Mouse (Mus musculus): ENCODE measurements around the gene Gm5773.
A peak's percentile ranks its signal among the peaks of the same experiment; 100 is the strongest.
"Not testable (repeated sequence)": the region's sequence is repeated elsewhere in the genome, so short reads cannot be mapped to it uniquely, and the experiment has no call there.

DNA sequence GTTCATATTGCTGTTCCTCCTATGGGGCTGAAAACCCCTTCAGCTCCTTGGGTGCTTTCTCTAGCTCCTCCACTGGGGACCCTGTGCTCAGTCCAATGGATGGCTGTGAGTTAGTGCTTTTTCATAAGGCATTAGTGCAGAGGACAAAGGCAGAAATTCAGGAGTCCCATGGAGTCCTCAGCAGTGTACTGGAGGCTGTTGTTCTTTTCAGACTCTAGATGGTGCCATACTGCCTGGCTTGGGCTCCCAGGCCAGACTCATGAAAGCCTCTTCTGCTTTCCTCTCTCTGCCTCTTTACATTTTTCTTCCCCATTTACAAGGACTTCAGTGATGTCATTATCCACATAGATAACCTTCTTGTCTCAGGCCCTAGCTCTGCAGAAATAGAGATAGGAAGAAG, 40.5 kb downstream of the Gm5773 start:
- TF ChIP-seq POLR2A (IDR thresholded peaks at IDR 0.05; ENCODE audit: control insufficient read depth in 1 of 2, insufficient read depth in 1 of 2, low read depth in 1 of 2, low read length in 2 of 2, poor library complexity in 1 of 2); ETS1 (IDR thresholded peaks at IDR 0.05; ENCODE audit: low read depth, low read length); ELF1 (IDR thresholded peaks at IDR 0.05; ENCODE audit: low read depth, low read length); CHD2 (IDR thresholded peaks at IDR 0.05; ENCODE audit: low read length); GATA1 (IDR thresholded peaks at IDR 0.05; ENCODE audit: low read depth, low read length); ZKSCAN1 (IDR thresholded peaks at IDR 0.05; ENCODE audit: low read depth, low read length); EP300 (IDR thresholded peaks at IDR 0.05; ENCODE audit: low read depth in 1 of 2, low read length in 2 of 2); POLR2AphosphoS2 (IDR thresholded peaks at IDR 0.05; ENCODE audit: low read length); ZNF384 (IDR thresholded peaks at IDR 0.05; ENCODE audit: low read depth, low read length); TCF12 (IDR thresholded peaks at IDR 0.05; ENCODE audit: low read depth, low read length): not testable (repeated sequence)
- 0 out of 6 replicates have a peak, but pooled peaks of 1 of the 3 experiments have one; percentile 17 for TF ChIP-seq CTCF (IDR thresholded peaks at IDR 0.05 in 2 of 3, conservative IDR thresholded peaks at IDR 0.05 in 1 of 3; ENCODE audit: control insufficient read depth in 1 of 3, insufficient read depth in 1 of 3, low read depth in 2 of 3, low read length in 3 of 3, poor library complexity in 1 of 3, severe bottlenecking in 1 of 3)
